Mouse (Mus musculus) central nervous system, embryonic 18 days (tissue): Measurements from ENCODE around the gene Krt34. TPM values are rescaled to one million over a fixed set of nuclear protein-coding genes. Genes with fewer than 3 reads are reported as not detected.

Experiments used
- polyA plus RNA-seq: library from polyadenylated mRNA; depleted of rRNA; stranded (reverse); fragments of >200 nt; gene quantifications from 2 replicates; pipeline ENCODE4 v1.2.3, GENCODE M21; 2012; rRNA removed

Krt34 gene
- polyA plus RNA-seq = not detected in 2 replicates

DNA sequence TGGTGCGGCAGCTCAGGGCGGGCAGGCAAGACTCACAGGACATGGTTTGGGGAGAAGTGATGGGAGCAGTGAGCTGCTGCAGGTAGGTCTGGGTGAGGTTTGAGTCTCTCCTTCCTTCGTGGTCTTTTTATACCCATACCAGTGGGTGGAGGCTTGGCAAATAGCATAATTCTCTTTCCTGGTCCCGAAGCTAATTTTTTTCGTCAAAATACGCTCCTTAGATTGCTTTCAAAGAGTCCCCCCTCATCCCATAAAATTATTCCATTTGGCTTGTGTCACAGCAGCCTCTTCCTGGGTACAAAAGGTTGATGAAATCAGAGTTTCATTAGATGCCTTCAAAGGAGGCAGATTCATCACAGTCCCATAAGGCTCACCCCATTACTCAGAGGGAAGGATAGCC, at the start of gene Krt34:
Krt34 (minus strand) TSS at position 101 of the 400 bp plus-strand sequence.

DNA sequence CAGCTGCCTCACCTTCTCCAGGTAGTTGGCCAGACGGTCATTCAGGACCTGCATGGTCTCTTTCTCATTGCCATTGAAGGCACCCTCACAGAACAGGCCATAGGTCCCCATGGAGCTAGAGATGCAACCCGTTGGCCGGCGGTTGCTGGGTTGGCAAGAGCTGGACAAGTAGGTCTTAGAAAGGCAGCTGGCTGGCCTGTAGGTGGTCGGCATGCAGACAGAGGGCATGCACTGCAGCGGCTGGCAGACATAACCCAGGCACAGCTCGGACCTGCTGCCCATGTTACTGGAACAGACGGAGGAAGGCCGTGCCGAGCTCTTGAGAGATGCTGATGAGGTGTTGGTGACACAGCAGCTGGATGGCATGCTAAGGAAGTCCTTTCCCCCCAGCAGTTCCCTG, 46.5 kb upstream of the Krt34 start, which contains the start of gene Krt32:
Krt32 (minus strand) TSS at position 366 of the 400 bp plus-strand sequence.

DNA sequence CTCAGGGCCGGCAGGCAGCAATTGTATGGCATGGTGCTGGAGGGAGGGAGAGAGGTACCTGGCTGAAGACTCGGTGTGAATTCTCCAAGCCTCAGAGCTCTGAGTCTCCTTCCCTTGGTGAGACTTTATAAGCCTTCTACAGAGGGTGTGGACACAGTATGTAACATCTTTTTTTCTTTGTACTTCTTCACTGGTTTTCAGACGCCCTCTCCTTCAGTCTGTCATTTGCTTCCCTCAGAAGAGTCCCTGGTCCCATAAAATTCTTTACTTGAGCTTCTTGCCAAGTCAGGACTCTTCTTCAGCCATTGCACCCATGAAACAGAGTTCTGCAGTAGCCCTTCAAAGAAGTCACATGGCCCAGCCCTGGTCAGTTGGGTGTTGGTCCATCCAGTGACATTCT, 9.1 kb upstream of the Krt34 start, which contains the start of gene Krt31:
Krt31 (minus strand) TSS at position 101 of the 400 bp plus-strand sequence.

DNA sequence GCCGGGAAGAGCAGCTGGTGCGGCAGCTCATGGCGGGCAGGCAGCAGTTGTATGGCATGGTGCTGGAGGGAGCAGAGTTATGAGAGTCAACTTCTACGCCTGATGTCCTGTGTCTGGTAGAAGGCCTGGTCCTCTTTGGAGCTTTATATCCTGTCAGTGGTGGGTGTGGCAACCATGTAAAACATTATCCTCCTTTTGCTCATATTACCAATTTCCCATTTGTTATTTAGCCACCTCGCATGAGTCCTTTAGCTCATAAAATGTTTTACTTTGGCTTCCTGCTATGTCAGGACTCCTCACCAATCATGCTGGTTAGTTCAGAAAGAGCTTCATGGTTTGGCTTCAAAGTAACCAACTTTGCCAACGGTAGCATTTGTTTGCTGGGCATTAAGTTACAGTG, 11.6 kb downstream of the Krt34 start, which contains the start of gene Krt33b:
Krt33b (minus strand) TSS at position 101 of the 400 bp plus-strand sequence.

DNA sequence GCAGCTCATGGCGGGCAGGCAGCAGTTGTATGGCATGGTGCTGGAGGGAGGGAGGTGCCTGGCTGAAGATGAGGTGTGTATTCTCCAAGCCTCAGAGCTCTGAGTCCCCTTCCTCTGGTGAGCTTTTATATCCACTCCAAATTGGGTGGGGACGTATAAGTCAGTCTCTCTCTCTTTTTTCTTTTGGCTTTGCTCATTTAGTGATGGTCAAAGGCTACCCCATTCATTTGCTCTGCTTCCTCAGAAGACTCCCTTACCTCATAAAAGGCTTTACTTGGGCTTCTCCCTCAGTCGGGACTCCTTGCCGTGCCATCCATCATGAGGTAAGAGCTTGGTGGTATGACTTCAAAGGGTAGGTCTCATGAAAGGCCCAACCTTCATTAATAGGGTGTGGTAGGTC, 25.2 kb downstream of the Krt34 start, which contains the start of gene Krt33a:
Krt33a (minus strand) TSS at position 101 of the 400 bp plus-strand sequence.

DNA sequence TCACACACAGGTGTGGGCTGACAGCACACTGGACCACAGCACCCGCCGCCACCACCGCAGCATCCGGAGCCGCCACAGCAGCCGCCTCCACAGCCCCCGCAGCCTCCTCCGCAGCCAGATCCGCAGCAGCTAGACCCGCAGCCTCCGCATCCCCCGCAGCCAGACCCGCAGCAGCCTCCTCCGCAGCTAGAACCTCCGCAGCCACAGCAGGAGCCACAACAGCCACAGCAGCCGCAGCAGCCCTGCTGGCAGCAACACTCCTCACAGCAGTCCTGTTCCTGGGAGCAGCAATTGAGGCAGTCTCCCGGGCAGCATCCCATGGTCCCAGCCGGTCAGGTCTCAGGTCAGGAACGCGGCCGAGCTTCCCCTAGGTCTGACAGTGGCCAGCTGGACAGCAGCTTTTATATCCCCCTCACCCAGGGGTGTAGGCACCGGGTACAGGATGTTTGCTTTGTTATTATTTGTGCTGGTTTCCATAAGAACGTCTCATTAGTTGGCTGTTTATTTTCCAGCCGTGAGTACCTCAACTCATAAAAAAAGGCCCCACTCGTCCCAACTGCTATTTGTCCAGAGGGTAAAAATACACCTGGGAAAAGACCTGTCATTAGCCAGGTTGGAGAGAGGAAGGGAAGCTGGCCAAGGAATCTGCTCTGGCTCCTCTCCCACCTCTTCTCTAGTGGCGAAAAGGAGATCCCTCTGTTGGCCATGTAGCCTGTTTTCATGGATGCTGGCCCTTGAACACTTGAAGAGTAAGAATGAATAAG, 47.6 kb downstream of the Krt34 start, which contains the start of gene Krtap17-1:
Krtap17-1 (minus strand) TSS at position 375 of the 764 bp plus-strand sequence.

Other genes with a start within 250 kb of the Krt34 start
- not detected in 2 replicates for gene Gm11596, start 248.1 kb downstream of the Krt34 start, polyA plus RNA-seq
- 0.07 TPM in 1 of 2 replicates, not detected in the other for gene Gm11569, start 242.6 kb downstream of the Krt34 start, polyA plus RNA-seq
- not detected in 2 replicates for gene Gm11554, start 237.1 kb downstream of the Krt34 start, polyA plus RNA-seq
- not detected in 2 replicates for gene Krtap4-13, start 231.7 kb downstream of the Krt34 start, polyA plus RNA-seq
- gene Gm11564, start 225.9 kb downstream of the Krt34 start, polyA plus RNA-seq = not detected in 2 replicates
- gene 2300003K06Rik, start 203.5 kb downstream of the Krt34 start, polyA plus RNA-seq = not detected in 2 replicates
- not detected in 2 replicates for gene Krtap4-16, start 189.9 kb downstream of the Krt34 start, polyA plus RNA-seq
- not detected in 2 replicates for gene Gm11568, start 183.6 kb downstream of the Krt34 start, polyA plus RNA-seq
- not detected in 2 replicates for gene Gm11559, start 177.1 kb downstream of the Krt34 start, polyA plus RNA-seq
- gene Krtap9-1, start 168.2 kb downstream of the Krt34 start, polyA plus RNA-seq = not detected in 2 replicates
- not detected in 2 replicates for gene Gm11567, start 162.4 kb downstream of the Krt34 start, polyA plus RNA-seq
- 0.13 TPM in 1 of 2 replicates, not detected in the other for gene Krtap31-1, start 133.6 kb downstream of the Krt34 start, polyA plus RNA-seq
- gene Gm11565, start 126.8 kb downstream of the Krt34 start, polyA plus RNA-seq = not detected in 2 replicates
- gene Krtap31-2, start 105.3 kb downstream of the Krt34 start, polyA plus RNA-seq = not detected in 2 replicates
- not detected in 2 replicates for gene Krtap9-5, start 93.1 kb downstream of the Krt34 start, polyA plus RNA-seq
- gene Krtap29-1, start 62.5 kb downstream of the Krt34 start, polyA plus RNA-seq = not detected in 2 replicates
- gene Krtap16-1, start 55.0 kb downstream of the Krt34 start, polyA plus RNA-seq = not detected in 2 replicates
- 0.52 and 0.53 TPM in 2 replicates for gene Krtap17-1, start 47.6 kb downstream of the Krt34 start, polyA plus RNA-seq
- gene Krt33a, start 25.3 kb downstream of the Krt34 start, polyA plus RNA-seq = 0.04 TPM in 1 of 2 replicates, not detected in the other
- gene Krt33b, start 11.7 kb downstream of the Krt34 start, polyA plus RNA-seq = 0.11 TPM in 1 of 2 replicates, not detected in the other
- not detected in 2 replicates for gene Krt31, start 9.0 kb upstream of the Krt34 start, polyA plus RNA-seq
- gene Krt32, start 46.7 kb upstream of the Krt34 start, polyA plus RNA-seq = 0.08 TPM in 1 of 2 replicates, not detected in the other
- not detected in 2 replicates for gene Krt35, start 54.7 kb upstream of the Krt34 start, polyA plus RNA-seq
- gene Krt36, start 64.1 kb upstream of the Krt34 start, polyA plus RNA-seq = 0.04 TPM in 1 of 2 replicates, not detected in the other
- gene Krt13, start 80.0 kb upstream of the Krt34 start, polyA plus RNA-seq = 0.03 and 5.1 TPM in 2 replicates
- 0.32 and 9.2 TPM in 2 replicates for gene Krt15, start 94.4 kb upstream of the Krt34 start, polyA plus RNA-seq
- 5.8 and 82.5 TPM in 2 replicates for gene Krt19, start 107.1 kb upstream of the Krt34 start, polyA plus RNA-seq
- gene Krt9, start 151.7 kb upstream of the Krt34 start, polyA plus RNA-seq = 0.12 and 0.16 TPM in 2 replicates
- gene Krt14, start 166.0 kb upstream of the Krt34 start, polyA plus RNA-seq = 0.53 and 25.9 TPM in 2 replicates
- gene Krt16, start 207.3 kb upstream of the Krt34 start, polyA plus RNA-seq = 0.05 and 5.7 TPM in 2 replicates
- 0.47 and 2.3 TPM in 2 replicates for gene Krt17, start 219.5 kb upstream of the Krt34 start, polyA plus RNA-seq
- 0.08 TPM in 1 of 2 replicates, not detected in the other for gene Krt42, start 228.3 kb upstream of the Krt34 start, polyA plus RNA-seq